Mouse (Mus musculus) inflammation-experienced regulatory T-cells, adult 16 weeks (primary cell): ENCODE data around the gene Arhgap36. TPM values are rescaled to one million over a fixed set of nuclear protein-coding genes. Genes with fewer than 3 reads are reported as not detected.

Experiments
- polyA plus RNA-seq: library from polyadenylated mRNA; unstranded; fragments of 100-300 nt; shearing (Covaris generic); gene quantifications from one replicate; pipeline ENCODE4 v1.2.1, GENCODE M21; 2017

Gene Arhgap36
- polyA plus RNA-seq, result not detected

GRCm38 (mm10) chrX:49463442-49463970, at the start of gene Arhgap36:
TSS of gene Arhgap36 (plus strand) at chrX:49463945.

Other genes with a start within 250 kb of the Arhgap36 start
- gene Enox2, start 175.7 kb upstream of the Arhgap36 start, polyA plus RNA-seq, result 11.8 TPM
- not detected for gene Olfr1320, start 208.4 kb downstream of the Arhgap36 start, polyA plus RNA-seq